Mouse (Mus musculus) embryonic fibroblast, embryonic 13.5 days (primary cell): Measurements from ENCODE around the gene Tfap2d.

Source experiments
- CTCF ChIP-seq: IDR thresholded peaks from 2 replicates; pipeline ENCODE4 v1.5.1; 2011; ENCODE audit warnings: mild to moderate bottlenecking, control low read depth, low read length, moderate library complexity, borderline replicate concordance; ENCODE audit not compliant: insufficient read depth
- POLR2A ChIP-seq: IDR thresholded peaks from 2 replicates; pipeline ENCODE4 v1.6.1; 2011; ENCODE audit warnings: low read depth, mild to moderate bottlenecking, control low read depth, low read length, moderate library complexity

GRCm38 (mm10) chr1:19211546-19212154 is 108.8 kb downstream of the Tfap2d start:
- TF ChIP-seq POLR2A, result no peak
- no peak for TF ChIP-seq CTCF
